Mouse (Mus musculus) heart, embryonic 16.5 days (tissue): ENCODE measurements around the gene Fam234a. TPM values are rescaled to one million over a fixed set of nuclear protein-coding genes. Genes with fewer than 3 reads are reported as not detected.
A peak's percentile ranks its signal among the peaks of the same experiment; 100 is the strongest.

ENCODE experiments used
- ATAC-seq: fragments of 200-750 bp; cut with Nextera tagmentation; replicated peaks from 2 replicates; pipeline ENCODE4 v1.8.0; 2017; ENCODE audit warnings: moderate number of reproducible peaks; ENCODE audit not compliant: insufficient read depth, low FRiP score; ENCODE audit errors: extremely low read depth
- H3K27ac ChIP-seq: fragments of 300-500 bp; sonication (generic); 2 replicates; pipeline ENCODE4 v1.5.1; 2014; ENCODE audit warnings: mild to moderate bottlenecking, low read length, control low read depth, moderate library complexity
- H3K27me3 ChIP-seq: fragments of 300-500 bp; sonication (generic); 2 replicates; pipeline ENCODE4 v1.6.1; 2014; ENCODE audit warnings: low read length, mixed read lengths; ENCODE audit not compliant: control insufficient read depth, insufficient read depth
- H3K36me3 ChIP-seq: fragments of 300-500 bp; sonication (generic); 2 replicates; pipeline ENCODE4 v1.6.1; 2014; ENCODE audit not compliant: control insufficient read depth, insufficient read depth
- H3K4me1 ChIP-seq: fragments of 300-500 bp; sonication (generic); 2 replicates; pipeline ENCODE4 v1.6.1; 2014; ENCODE audit warnings: low read length, mixed read lengths; ENCODE audit not compliant: control insufficient read depth, insufficient read depth
- H3K4me2 ChIP-seq: fragments of 300-500 bp; sonication (generic); 2 replicates; pipeline ENCODE4 v1.6.1; 2014; ENCODE audit warnings: low read depth, mild to moderate bottlenecking, control low read depth, low read length
- H3K4me3 ChIP-seq: fragments of 300-500 bp; sonication (generic); 2 replicates; pipeline ENCODE4 v1.5.1; 2014; ENCODE audit warnings: mild to moderate bottlenecking, control low read depth, low read length
- H3K9ac ChIP-seq: fragments of 300-500 bp; sonication (generic); 2 replicates; pipeline ENCODE4 v1.6.1; 2014; ENCODE audit warnings: low read length, control low read depth
- H3K9me3 ChIP-seq: fragments of 300-500 bp; sonication (generic); replicated peaks from 2 replicates; pipeline ENCODE4 v1.6.1; 2016; ENCODE audit warnings: low read length; ENCODE audit not compliant: control insufficient read depth
- WGBS: fragments of 180-500 bp; shearing (Covaris S2); extraction: QIAGEN DNeasy Blood & Tissue Kit; methylation state at CpG from one replicate; pipeline ENCODE4 v1.1.7; 2014; 5-methylcytosine and 5-hydroxymethylcytosine counted together
- polyA plus RNA-seq: library from polyadenylated mRNA; unstranded; fragments of >200 nt; fragmentation: Nextera tagmentation; extraction: Ambion mirVana; gene quantifications from 2 replicates; pipeline ENCODE4 v1.2.1, GENCODE M21; 2015

Fam234a gene
- polyA plus RNA-seq, 1 experiment from 2014 or later: 48.6 TPM

DNA sequence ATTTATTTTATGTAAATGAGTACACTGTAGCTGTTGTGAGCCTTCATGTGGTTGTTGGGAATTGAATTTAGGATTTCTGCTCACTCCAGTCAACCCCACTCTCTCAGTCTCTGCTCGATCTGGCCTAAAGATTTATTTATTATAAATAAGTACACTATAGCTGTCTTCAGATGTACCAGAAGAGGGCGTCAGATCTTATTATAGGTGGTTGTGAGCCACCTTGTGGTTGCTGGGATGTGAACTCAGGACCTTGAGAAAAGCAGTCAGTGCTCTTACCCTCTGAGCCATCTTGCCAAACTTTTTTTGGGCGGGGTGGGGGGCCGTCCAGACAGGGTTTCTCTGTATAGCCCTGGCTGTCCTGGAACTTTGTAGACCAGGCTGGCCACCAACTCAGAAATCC is 17.8 kb upstream of the Fam234a start:
- no peaks in the 10 kb centered on the region for H3K27me3 ChIP-seq
- no peak overlapping the region for H3K27ac ChIP-seq
- no peaks in the 10 kb centered on the region for H3K4me1 ChIP-seq
- no peak for ATAC-seq
- H3K9ac ChIP-seq: no peak overlapping the region
- H3K4me2 ChIP-seq: no peak overlapping the region
- H3K9me3 ChIP-seq: no peaks in the 10 kb centered on the region
- WGBS: 87% methylated on average over 4 of the region's 4 CpGs
- peaks cover 58% of the 10 kb centered on the region for H3K36me3 ChIP-seq
- H3K4me3 ChIP-seq: no peak overlapping the region

DNA sequence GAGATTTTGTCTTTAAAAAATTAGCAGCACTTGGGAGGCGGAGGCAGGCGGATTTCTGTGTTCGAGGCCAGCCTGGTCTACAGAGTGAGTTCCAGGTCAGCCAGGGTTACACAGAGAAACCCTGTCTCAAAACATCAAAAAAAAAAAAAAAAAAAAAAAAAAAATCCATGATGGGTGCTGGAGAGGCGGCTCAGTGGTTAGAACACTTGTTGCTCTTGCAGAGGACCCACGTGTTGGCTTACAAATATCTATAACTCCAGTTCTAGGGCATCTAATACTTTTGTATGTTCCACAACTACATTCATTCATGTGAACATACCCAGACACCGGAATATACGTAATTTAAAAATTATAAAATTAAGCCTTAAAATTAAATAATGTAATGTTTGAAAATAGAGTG is 11.3 kb upstream of the Fam234a start:
- H3K4me2 ChIP-seq: no peak overlapping the region
- H3K27ac ChIP-seq: no peak overlapping the region
- H3K27me3 ChIP-seq: no peaks in the 10 kb centered on the region
- H3K9me3 ChIP-seq: no peaks in the 10 kb centered on the region
- no peak for ATAC-seq
- H3K9ac ChIP-seq: no peak overlapping the region
- H3K4me3 ChIP-seq: no peak overlapping the region
- 91% methylated on average over 7 of the region's 7 CpGs for WGBS
- peaks cover 24% of the 10 kb centered on the region for H3K36me3 ChIP-seq
- H3K4me1 ChIP-seq: peaks cover 10% of the 10 kb centered on the region

DNA sequence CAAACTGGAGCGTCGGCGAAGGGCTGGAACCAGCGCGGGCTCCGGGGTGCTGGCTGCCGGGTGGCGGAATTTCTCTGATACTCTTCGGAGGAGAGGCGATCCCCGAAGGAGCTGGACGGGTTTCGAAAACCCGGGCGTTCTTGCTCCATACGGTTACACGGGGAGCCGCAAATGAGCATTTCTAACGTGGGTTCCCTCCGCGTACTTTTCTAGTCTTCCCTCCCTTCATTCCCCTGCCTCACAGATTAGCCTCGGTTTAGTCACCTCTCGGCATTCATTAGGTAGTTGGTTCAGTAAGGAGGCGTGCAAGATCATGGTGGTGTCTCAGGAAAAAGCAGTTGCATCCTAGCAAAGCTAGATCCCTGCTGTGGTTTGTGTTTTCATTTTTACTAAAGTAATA is 9.4 kb upstream of the Fam234a start:
- WGBS: under 1% methylated on average over 24 of the region's 24 CpGs
- H3K9me3 ChIP-seq: no peaks in the 10 kb centered on the region

DNA sequence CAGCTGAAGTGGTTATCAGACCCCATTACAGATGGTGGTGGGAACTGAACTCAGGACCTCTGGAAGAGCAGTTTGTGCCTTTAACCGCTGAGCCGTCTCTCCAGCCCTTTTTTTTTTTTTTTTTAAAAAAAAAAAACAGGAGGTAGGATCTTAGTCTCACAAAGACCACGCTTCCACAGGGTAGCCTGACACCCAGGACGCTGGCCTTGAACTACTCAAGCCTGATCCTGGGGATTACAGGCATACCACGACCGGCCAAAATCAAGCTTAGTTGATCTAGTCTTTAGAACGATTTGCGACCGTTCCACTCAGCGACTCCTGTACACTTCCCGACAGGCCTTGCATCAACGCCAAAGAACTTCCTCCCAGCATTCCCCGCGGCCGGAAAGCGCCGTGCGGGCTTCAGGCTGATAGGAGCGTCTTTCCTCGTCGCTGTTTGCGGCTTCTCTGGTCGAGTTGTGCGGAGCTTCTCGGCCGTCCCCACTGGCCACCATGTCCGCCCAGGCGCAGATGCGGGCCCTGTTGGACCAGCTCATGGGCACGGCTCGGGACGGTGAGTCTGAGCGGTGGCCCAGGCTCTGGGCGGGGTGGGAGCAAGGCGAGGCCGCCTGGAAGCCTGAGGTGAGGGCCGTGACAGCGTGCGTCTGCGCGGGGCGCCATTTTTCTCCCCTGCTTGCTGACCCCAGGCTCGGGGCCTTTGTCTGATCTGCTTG is 8.7 kb upstream of the Fam234a start, which contains the start of gene Luc7l:
Gene Luc7l, plus strand, starts transcription at position 358 of the 713 bp plus-strand sequence.
- WGBS: under 1% methylated on average over 41 of the region's 43 CpGs
- Histone ChIP-seq H3K9me3 (no peaks in the 10 kb centered on the region), H3K27ac (peak within 1 kb of the TSS; percentile 99), H3K4me1 (peaks cover 10% of the 10 kb centered on the region), H3K4me3 (peak within 1 kb of the TSS; percentile 77), H3K4me2 (peak within 1 kb of the TSS; percentile 89), H3K27me3 (no peaks in the 10 kb centered on the region), H3K9ac (peak within 1 kb of the TSS; percentile 96), H3K36me3 (peaks cover 7% of the 10 kb centered on the region)
- peak; percentile 96 for ATAC-seq

More for the DNA sequence above, 9.4 kb upstream of the Fam234a start:
- Histone ChIP-seq H3K4me1 (peaks cover 10% of the 10 kb centered on the region), H3K9ac (peak overlapping the region; percentile 96), H3K27me3 (no peaks in the 10 kb centered on the region), H3K27ac (peak overlapping the region; percentile 99), H3K36me3 (peaks cover 12% of the 10 kb centered on the region), H3K4me2 (peak overlapping the region; percentile 89), H3K4me3 (peak overlapping the region; percentile 77)
- no peak for ATAC-seq

DNA sequence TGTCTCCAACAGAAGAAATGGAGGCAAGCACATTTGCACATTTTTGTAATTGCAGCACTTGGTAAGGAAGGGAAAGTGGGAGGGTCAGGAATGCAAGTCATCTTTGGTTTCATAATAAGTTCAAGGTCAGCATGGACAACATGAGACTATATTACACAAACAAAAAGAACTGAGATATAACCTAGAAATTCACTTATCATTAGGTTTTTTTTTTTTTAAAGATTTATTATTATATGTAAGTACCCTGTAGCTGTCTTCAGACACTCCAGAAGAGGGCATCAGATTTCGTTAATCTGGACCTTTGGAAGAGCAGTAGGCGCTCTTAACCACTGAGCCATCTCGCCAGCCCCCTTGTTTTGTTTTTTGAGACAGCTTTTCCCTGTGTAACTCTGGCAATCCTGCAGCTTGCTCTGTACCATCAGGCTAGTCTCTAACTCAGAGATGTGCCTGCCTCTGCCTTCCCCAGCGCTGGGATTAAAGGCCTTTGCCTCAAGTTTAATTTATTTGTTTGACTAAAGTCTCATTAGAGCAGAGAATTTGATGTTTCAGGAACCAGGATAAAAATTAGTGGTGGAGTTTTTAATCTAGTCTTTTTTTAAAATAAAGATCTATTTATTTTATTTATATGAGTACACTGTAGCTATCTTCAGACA is 8.0 kb upstream of the Fam234a start:
- Histone ChIP-seq H3K27ac (peak overlapping the region; percentile 99), H3K36me3 (peaks cover 3% of the 10 kb centered on the region; the same call in 1 of the 2 replicates), H3K4me2 (peak overlapping the region; percentile 89), H3K4me3 (peak overlapping the region; percentile 77), H3K9ac (peak overlapping the region; percentile 96), H3K27me3 (no peaks in the 10 kb centered on the region), H3K4me1 (peaks cover 10% of the 10 kb centered on the region), H3K9me3 (no peaks in the 10 kb centered on the region)
- no peak for ATAC-seq
- 56% methylated on average over 4 of the region's 4 CpGs for WGBS

GRCm38 (mm10) chr17:26243471-26244100 is 456 bp downstream of the Fam234a start:
- WGBS: 1% methylated on average over 32 of the region's 32 CpGs
- Histone ChIP-seq H3K27ac (peak overlapping the region; percentile 88), H3K4me2 (peak overlapping the region; percentile 81), H3K27me3 (no peaks in the 10 kb centered on the region), H3K4me1 (peaks cover 9% of the 10 kb centered on the region), H3K9me3 (no peaks in the 10 kb centered on the region), H3K36me3 (no peaks in the 10 kb centered on the region), H3K4me3 (peak overlapping the region; percentile 84), H3K9ac (peak overlapping the region; percentile 84)
- peak; percentile 71 for ATAC-seq

GRCm38 (mm10) chr17:26240990-26241389 is 3.1 kb downstream of the Fam234a start:
- no peak overlapping the region for H3K9ac ChIP-seq
- peaks cover 9% of the 10 kb centered on the region for H3K4me1 ChIP-seq
- H3K4me2 ChIP-seq: no peak overlapping the region
- no peak overlapping the region for H3K4me3 ChIP-seq
- no peaks in the 10 kb centered on the region for H3K9me3 ChIP-seq
- H3K36me3 ChIP-seq: no peaks in the 10 kb centered on the region
- H3K27ac ChIP-seq: no peak overlapping the region
- WGBS: 66% methylated on average over 6 of the region's 6 CpGs
- no peak for ATAC-seq
- H3K27me3 ChIP-seq: no peaks in the 10 kb centered on the region

GRCm38 (mm10) chr17:26240120-26240790 is 3.8 kb downstream of the Fam234a start:
- Histone ChIP-seq H3K4me3 (no peak overlapping the region), H3K4me2 (no peak overlapping the region), H3K9ac (no peak overlapping the region), H3K27ac (no peak overlapping the region), H3K27me3 (no peaks in the 10 kb centered on the region), H3K36me3 (no peaks in the 10 kb centered on the region), H3K4me1 (peaks cover 9% of the 10 kb centered on the region), H3K9me3 (no peaks in the 10 kb centered on the region)
- no peak for ATAC-seq
- WGBS: 53% methylated on average over 6 of the region's 6 CpGs
